Mouse (Mus musculus) kidney, embryonic 14.5 days (tissue): ENCODE data around the gene Abcc3. TPM values are rescaled to one million over a fixed set of nuclear protein-coding genes. Genes with fewer than 3 reads are reported as not detected.

Experiments used
- ATAC-seq: fragments of 200-750 bp; cut with Nextera tagmentation; 2 replicates; pipeline ENCODE4 v1.8.0; 2017; ENCODE audit warnings: moderate number of reproducible peaks, mild to moderate bottlenecking, moderate TSS enrichment, moderate library complexity; ENCODE audit not compliant: low FRiP score, low TSS enrichment
- H3K27ac ChIP-seq: fragments of 300-500 bp; sonication (generic); 2 replicates; pipeline ENCODE4 v1.5.1; 2014; ENCODE audit warnings: low read depth, mild to moderate bottlenecking, low read length, moderate library complexity, mixed read lengths
- H3K27me3 ChIP-seq: fragments of 300-500 bp; sonication (generic); 2 replicates; pipeline ENCODE4 v1.6.1; 2014; ENCODE audit warnings: mild to moderate bottlenecking, low read length; ENCODE audit not compliant: control insufficient read depth, insufficient read depth
- H3K36me3 ChIP-seq: fragments of 300-500 bp; sonication (generic); 2 replicates; pipeline ENCODE4 v1.6.1; 2014; ENCODE audit warnings: low read length, mixed read lengths; ENCODE audit not compliant: control insufficient read depth, insufficient read depth
- H3K4me1 ChIP-seq: fragments of 300-500 bp; sonication (generic); 2 replicates; pipeline ENCODE4 v1.6.1; 2014; ENCODE audit warnings: low read length, mixed read lengths; ENCODE audit not compliant: control insufficient read depth, insufficient read depth
- H3K4me2 ChIP-seq: fragments of 300-500 bp; sonication (generic); replicated peaks from 2 replicates; pipeline ENCODE4 v1.6.1; 2014; ENCODE audit warnings: low read depth, mild to moderate bottlenecking, low read length
- H3K4me3 ChIP-seq: fragments of 300-500 bp; sonication (generic); 2 replicates; pipeline ENCODE4 v1.5.1; 2014; ENCODE audit warnings: mild to moderate bottlenecking, low read length
- H3K9ac ChIP-seq: fragments of 300-500 bp; sonication (generic); 2 replicates; pipeline ENCODE4 v1.6.1; 2014; ENCODE audit warnings: low read depth, mild to moderate bottlenecking, low read length, moderate library complexity
- H3K9me3 ChIP-seq: fragments of 300-500 bp; sonication (generic); 2 replicates; pipeline ENCODE4 v1.6.1; 2016; ENCODE audit warnings: low read length; ENCODE audit not compliant: control insufficient read depth
- WGBS: fragments of 180-500 bp; shearing (Covaris S2); extraction: QIAGEN DNeasy Blood & Tissue Kit; methylation state at CpG from one replicate; pipeline ENCODE4 v1.1.7; 2014; 5-methylcytosine and 5-hydroxymethylcytosine counted together
- polyA plus RNA-seq: library from polyadenylated mRNA; unstranded; fragments of >200 nt; fragmentation: Nextera tagmentation; extraction: Ambion mirVana; gene quantifications from 2 replicates; pipeline ENCODE4 v1.2.1, GENCODE M21; 2014

Gene Abcc3
- polyA plus RNA-seq, 1 experiment from 2014 or later: 3.9 TPM

DNA sequence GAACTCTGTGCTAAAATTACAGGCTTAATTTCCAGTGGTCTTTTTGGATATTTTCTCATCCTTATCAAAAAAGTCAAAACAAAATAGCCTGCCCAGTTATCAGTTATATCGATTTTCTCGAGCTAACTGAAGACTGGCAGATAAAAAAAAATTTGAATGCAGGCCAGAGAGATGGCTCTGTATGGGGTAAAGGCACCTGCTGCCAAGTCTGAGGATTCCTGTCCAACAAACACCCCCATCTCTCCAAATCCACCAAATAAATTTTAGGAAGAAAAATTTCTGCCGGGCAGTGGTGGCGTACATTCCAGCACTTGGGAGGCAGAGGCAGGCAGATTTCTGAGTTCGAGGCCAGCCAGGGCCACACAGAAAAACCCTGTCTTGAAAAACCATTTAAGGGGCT lies 74.7 kb downstream of the Abcc3 start:
- Histone ChIP-seq H3K9me3 (no peaks in the 10 kb centered on the region), H3K27me3 (no peaks in the 10 kb centered on the region), H3K4me3 (no peak overlapping the region), H3K36me3 (no peaks in the 10 kb centered on the region; the same call in 1 of the 2 replicates), H3K4me2 (no peak overlapping the region), H3K27ac (no peak overlapping the region), H3K4me1 (peaks cover 38% of the 10 kb centered on the region), H3K9ac (no peak overlapping the region)
- no peak for ATAC-seq
- 86% methylated on average over 5 of the region's 5 CpGs for WGBS

GRCm38 (mm10) chr11:94317515-94317914 lies 75.3 kb downstream of the Abcc3 start:
- Histone ChIP-seq H3K9ac (no peak overlapping the region), H3K36me3 (no peaks in the 10 kb centered on the region; the same call in 1 of the 2 replicates), H3K4me2 (no peak overlapping the region), H3K27ac (no peak overlapping the region), H3K4me1 (peaks cover 40% of the 10 kb centered on the region), H3K4me3 (no peak overlapping the region), H3K27me3 (no peaks in the 10 kb centered on the region), H3K9me3 (no peaks in the 10 kb centered on the region)
- WGBS: 51% methylated on average over 4 of the region's 4 CpGs
- ATAC-seq: no peak

- H3K27me3 ChIP-seq: no peaks in the 10 kb centered on the region
- H3K9me3 ChIP-seq: no peaks in the 10 kb centered on the region
- H3K36me3 ChIP-seq: no peaks in the 10 kb centered on the region; the same call in 1 of the 2 replicates
- ATAC-seq: no peak
- H3K4me3 ChIP-seq: no peak overlapping the region
- H3K4me1 ChIP-seq: peaks cover 40% of the 10 kb centered on the region
- no peak overlapping the region for H3K4me2 ChIP-seq
- no peak overlapping the region for H3K27ac ChIP-seq
- WGBS: 68% methylated on average over 1 of the region's 1 CpGs
- no peak overlapping the region for H3K9ac ChIP-seq
Measured at GRCm38 (mm10) chr11:94317014-94317413, 75.8 kb downstream of the Abcc3 start.

GRCm38 (mm10) chr11:94316528-94316927 lies 76.3 kb downstream of the Abcc3 start:
- Histone ChIP-seq H3K36me3 (no peaks in the 10 kb centered on the region; the same call in 1 of the 2 replicates), H3K4me1 (peaks cover 40% of the 10 kb centered on the region), H3K27ac (no peak overlapping the region), H3K4me3 (no peak overlapping the region), H3K9ac (no peak overlapping the region), H3K4me2 (0 out of 2 replicates have a peak overlapping the region, but pooled peaks have one; percentile 3), H3K27me3 (no peaks in the 10 kb centered on the region), H3K9me3 (no peaks in the 10 kb centered on the region)
- WGBS: 75% methylated on average over 2 of the region's 2 CpGs
- no peak for ATAC-seq

- Histone ChIP-seq H3K9me3 (no peaks in the 10 kb centered on the region), H3K27ac (no peak overlapping the region), H3K4me2 (no peak overlapping the region), H3K9ac (no peak overlapping the region), H3K4me3 (no peak overlapping the region), H3K27me3 (no peaks in the 10 kb centered on the region), H3K36me3 (no peaks in the 10 kb centered on the region; the same call in 1 of the 2 replicates), H3K4me1 (peaks cover 39% of the 10 kb centered on the region)
- ATAC-seq: no peak
- WGBS: 59% methylated on average over 1 of the region's 1 CpGs
Measured at GRCm38 (mm10) chr11:94315308-94315707, 77.5 kb downstream of the Abcc3 start.

- no peak overlapping the region for H3K4me3 ChIP-seq
- H3K27ac ChIP-seq: no peak overlapping the region
- no peaks in the 10 kb centered on the region for H3K27me3 ChIP-seq
- peaks cover under 1% of the 10 kb centered on the region; the same call in 1 of the 2 replicates for H3K36me3 ChIP-seq
- no peak overlapping the region for H3K9ac ChIP-seq
- WGBS: 62% methylated on average over 2 of the region's 2 CpGs
- no peak for ATAC-seq
- H3K9me3 ChIP-seq: no peaks in the 10 kb centered on the region
- peaks cover 36% of the 10 kb centered on the region for H3K4me1 ChIP-seq
- no peak overlapping the region for H3K4me2 ChIP-seq
Measured at GRCm38 (mm10) chr11:94314098-94314652, 78.6 kb downstream of the Abcc3 start.

DNA sequence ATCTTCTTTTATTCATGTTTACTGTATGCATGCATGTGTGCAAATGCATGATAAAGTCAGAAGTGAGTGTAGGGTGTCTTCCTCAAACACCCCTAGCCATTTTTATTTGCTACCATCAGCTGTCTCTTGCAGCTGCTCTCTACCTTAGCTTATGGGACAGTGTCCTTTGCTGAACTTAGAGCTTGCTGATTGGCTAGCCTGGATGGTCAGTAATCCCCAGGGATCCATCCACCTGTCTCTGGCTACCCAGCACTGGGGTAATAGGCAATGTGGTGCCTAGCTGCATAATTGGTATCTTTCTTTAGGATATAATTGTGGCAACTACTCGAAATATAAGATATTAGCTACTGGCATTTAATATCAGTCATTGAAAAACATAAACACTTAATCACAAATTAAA lies 80.1 kb downstream of the Abcc3 start:
- ATAC-seq: no peak
- Histone ChIP-seq H3K4me2 (no peak overlapping the region), H3K9me3 (no peaks in the 10 kb centered on the region), H3K27ac (no peak overlapping the region), H3K4me3 (no peak overlapping the region), H3K4me1 (peaks cover 35% of the 10 kb centered on the region), H3K36me3 (peaks cover 12% of the 10 kb centered on the region; the same call in 1 of the 2 replicates), H3K9ac (no peak overlapping the region), H3K27me3 (no peaks in the 10 kb centered on the region)
- WGBS: 91% methylated on average over 1 of the region's 1 CpGs

DNA sequence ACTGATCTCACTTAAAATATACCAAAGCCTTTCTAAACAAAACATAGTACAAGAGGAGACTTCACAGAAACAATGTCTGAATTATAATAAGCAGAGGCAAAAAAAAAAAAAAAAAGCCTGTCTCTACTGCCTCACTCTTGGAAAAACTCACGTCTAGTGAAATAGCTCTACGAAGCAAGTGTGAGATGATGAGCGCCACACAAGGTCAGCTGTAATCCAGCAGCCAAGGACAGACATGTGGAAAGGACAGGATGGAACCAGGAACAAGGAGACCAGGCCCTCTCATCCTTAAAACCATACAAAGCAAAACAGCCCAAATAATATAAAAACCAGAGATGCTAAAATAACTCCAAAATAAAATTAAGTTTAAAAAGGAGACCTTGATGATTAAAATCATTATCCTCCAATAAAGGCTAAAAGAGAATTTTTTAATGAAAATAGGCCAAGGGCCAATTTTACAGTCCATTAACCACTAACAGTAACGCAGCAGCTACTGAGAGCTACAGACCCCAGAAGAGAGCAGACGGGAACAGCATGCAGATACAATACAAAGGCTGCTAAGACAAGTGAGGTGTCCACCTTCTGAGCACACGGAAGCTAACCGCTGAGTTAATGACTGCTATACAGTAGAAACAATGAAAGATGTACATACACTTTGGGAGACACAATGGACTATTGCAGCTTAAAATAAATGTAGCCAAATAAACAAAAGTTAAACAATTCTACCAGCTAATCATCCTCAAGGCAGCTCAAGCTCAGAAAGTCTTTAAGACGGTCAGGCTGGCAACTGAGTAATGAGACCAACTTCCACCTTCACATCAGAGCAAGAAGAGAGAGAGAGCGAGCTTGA lies 97.6 kb downstream of the Abcc3 start:
- 78% methylated on average over 9 of the region's 9 CpGs for WGBS
- peaks cover 94% of the 10 kb centered on the region for H3K36me3 ChIP-seq

More for the DNA sequence above, 97.6 kb downstream of the Abcc3 start:
- no peak overlapping the region for H3K27ac ChIP-seq
- no peak overlapping the region for H3K4me3 ChIP-seq
- no peaks in the 10 kb centered on the region for H3K4me1 ChIP-seq
- H3K27me3 ChIP-seq: no peaks in the 10 kb centered on the region
- H3K9me3 ChIP-seq: no peaks in the 10 kb centered on the region
- no peak for ATAC-seq
- H3K9ac ChIP-seq: no peak overlapping the region
- no peak overlapping the region for H3K4me2 ChIP-seq
